ENCODE assay signal across 7 mouse cellular contexts in the genomic region with DNA sequence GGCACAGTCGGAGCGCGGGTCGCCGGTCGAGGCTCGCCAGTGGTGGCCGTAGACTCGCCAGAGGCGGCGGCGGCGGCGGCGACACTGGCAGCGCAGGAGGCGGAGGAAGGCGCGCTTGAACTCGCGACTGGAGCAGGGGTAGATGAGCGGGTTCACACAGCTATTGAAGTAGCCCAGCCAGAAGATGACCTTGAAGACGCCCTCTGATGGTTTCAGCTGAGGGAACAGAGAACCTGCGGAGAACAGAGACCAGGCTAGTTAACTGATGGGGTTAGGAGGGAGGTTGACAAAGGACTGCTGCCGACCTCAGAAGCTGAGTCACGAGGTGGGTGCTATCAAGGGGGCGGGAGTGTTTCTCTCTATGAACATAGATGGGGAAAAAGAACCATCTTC. TPM values are rescaled to one million over a fixed set of nuclear protein-coding genes. Genes with fewer than 3 reads are reported as not detected.
DNase-seq lines count a peak whose midpoint lies in the region; ATAC-seq and TF ChIP-seq lines count a peak whose summit lies in the region.

No protein-coding gene starts in this region.

- peak overlapping the region; percentile 77 for H3K4me2 ChIP-seq in neural tube, embryonic 11.5 days (ENCODE audit: low read depth)
- H3K4me2 ChIP-seq in forebrain, postnatal 0 days (ENCODE audit: low read depth) = peak overlapping the region; percentile 75
- peak overlapping the region; percentile 74 for H3K4me2 ChIP-seq in liver, embryonic 11.5 days
- H3K4me2 ChIP-seq in stomach, postnatal 0 days (replicated peaks; ENCODE audit: low read depth) = peak overlapping the region; percentile 90

- no peaks in the 10 kb centered on the region for H3K9me3 ChIP-seq in neural tube, embryonic 11.5 days (ENCODE audit: control insufficient read depth, low read length)
- H3K9me3 ChIP-seq in forebrain, postnatal 0 days (ENCODE audit: low read length) = no peaks in the 10 kb centered on the region
- H3K9me3 ChIP-seq in liver, embryonic 11.5 days (ENCODE audit: control insufficient read depth, low read length) = no peaks in the 10 kb centered on the region
- no peaks in the 10 kb centered on the region for H3K9me3 ChIP-seq in stomach, postnatal 0 days (ENCODE audit: control insufficient read depth, low read length)

- peak overlapping the region; percentile 38 for H3K4me3 ChIP-seq in neural tube, embryonic 11.5 days (ENCODE audit: low read depth, low read length)
- H3K4me3 ChIP-seq in forebrain, postnatal 0 days (ENCODE audit: low read depth, low read length) = peak overlapping the region; percentile 40
- H3K4me3 ChIP-seq in liver, embryonic 11.5 days (ENCODE audit: low read depth, low read length) = peak overlapping the region; percentile 45
- H3K4me3 ChIP-seq in stomach, postnatal 0 days (ENCODE audit: low read depth, low read length) = peak overlapping the region; percentile 47

- peak; percentile 9; the same call in 1 of the 2 replicates for ATAC-seq in neural tube, embryonic 11.5 days (ENCODE audit: insufficient read depth, low FRiP score, low TSS enrichment)
- peak; percentile 1; the same call in 1 of the 2 replicates for ATAC-seq in forebrain, postnatal 0 days
- no peak for ATAC-seq in liver, embryonic 11.5 days (replicated peaks; ENCODE audit: low FRiP score)
- no peak for ATAC-seq in stomach, postnatal 0 days (ENCODE audit: low FRiP score, low TSS enrichment)

- no peaks in the 10 kb centered on the region for H3K36me3 ChIP-seq in neural tube, embryonic 11.5 days (ENCODE audit: control insufficient read depth, insufficient read depth, low read length)
- H3K36me3 ChIP-seq in forebrain, postnatal 0 days (ENCODE audit: insufficient read depth) = no peaks in the 10 kb centered on the region
- no peaks in the 10 kb centered on the region for H3K36me3 ChIP-seq in liver, embryonic 11.5 days (ENCODE audit: control insufficient read depth, insufficient read depth, low read length)
- no peaks in the 10 kb centered on the region for H3K36me3 ChIP-seq in stomach, postnatal 0 days (ENCODE audit: control insufficient read depth, insufficient read depth, low read length)

- 5% methylated on average over 27 of the region's 27 CpGs for WGBS in neural tube, embryonic 11.5 days
- WGBS in forebrain, postnatal 0 days = 2% methylated on average over 27 of the region's 27 CpGs
- WGBS in liver, embryonic 11.5 days = 3% methylated on average over 27 of the region's 27 CpGs
- WGBS in stomach, postnatal 0 days = 7% methylated on average over 27 of the region's 27 CpGs

- no peak for TF ChIP-seq CTCF in forebrain, postnatal 0 days (IDR thresholded peaks at IDR 0.05; ENCODE audit: low read depth)
- TF ChIP-seq CTCF in stomach, postnatal 0 days (IDR thresholded peaks at IDR 0.05; ENCODE audit: low read depth) = no peak

- H3K27me3 ChIP-seq in neural tube, embryonic 11.5 days (ENCODE audit: control insufficient read depth, insufficient read depth, low read length) = peaks cover 25% of the 10 kb centered on the region
- peaks cover 22% of the 10 kb centered on the region for H3K27me3 ChIP-seq in forebrain, postnatal 0 days (ENCODE audit: insufficient read depth, low read length)
- peaks cover 49% of the 10 kb centered on the region for H3K27me3 ChIP-seq in liver, embryonic 11.5 days (replicated peaks; ENCODE audit: control insufficient read depth, insufficient read depth, low read length)
- peaks cover 3% of the 10 kb centered on the region; the same call in 1 of the 2 replicates for H3K27me3 ChIP-seq in stomach, postnatal 0 days (ENCODE audit: control insufficient read depth, insufficient read depth, low read length)

- DNase-seq in neural tube, embryonic 11.5 days (ENCODE audit: low spot score) = no peak
- DNase-seq in neural tube, embryonic 10.5 days (ENCODE audit: extremely low spot score, low spot score) = no peak
- no peak for DNase-seq in forebrain, postnatal 0 days
- no peak for DNase-seq in liver, embryonic 11.5 days (ENCODE audit: low spot score)
- DNase-seq in stomach, postnatal 0 days (ENCODE audit: low spot score) = no peak
- DNase-seq in ovary, postnatal 36 days (ENCODE audit: low spot score) = no peak
- no peak for DNase-seq in left cerebral cortex, postnatal 14 days (ENCODE audit: low spot score in 2 of 2)

- peak overlapping the region; percentile 43 for H3K9ac ChIP-seq in neural tube, embryonic 11.5 days (ENCODE audit: low read length)
- H3K9ac ChIP-seq in forebrain, postnatal 0 days = peak overlapping the region; percentile 40
- no peak overlapping the region for H3K9ac ChIP-seq in liver, embryonic 11.5 days (ENCODE audit: low read depth, low read length)
- H3K9ac ChIP-seq in stomach, postnatal 0 days (ENCODE audit: low read length) = peak overlapping the region; percentile 53

- TF ChIP-seq EP300 in stomach, postnatal 0 days (optimal IDR thresholded peaks at IDR 0.05) = no peak

- no peak overlapping the region for H3K27ac ChIP-seq in neural tube, embryonic 11.5 days (ENCODE audit: low read depth, low read length)
- H3K27ac ChIP-seq in forebrain, postnatal 0 days (ENCODE audit: low read depth, low read length) = no peak overlapping the region
- no peak overlapping the region for H3K27ac ChIP-seq in liver, embryonic 11.5 days (ENCODE audit: low read depth, low read length)
- no peak overlapping the region for H3K27ac ChIP-seq in stomach, postnatal 0 days (replicated peaks)

- intact Hi-C loops in left cerebral cortex, postnatal 14 days (cut with DNase I) = loop anchor here (5.0 kb wide), 2 partner anchors 226 to 266 kb away; no protein-coding TSS in a partner anchor

- peaks cover 4% of the 10 kb centered on the region for H3K4me1 ChIP-seq in neural tube, embryonic 11.5 days (ENCODE audit: control insufficient read depth, insufficient read depth, low read length)
- H3K4me1 ChIP-seq in forebrain, postnatal 0 days (ENCODE audit: insufficient read depth) = peaks cover 7% of the 10 kb centered on the region; the same call in 1 of the 2 replicates
- H3K4me1 ChIP-seq in liver, embryonic 11.5 days (replicated peaks; ENCODE audit: control insufficient read depth, insufficient read depth, low read length) = no peaks in the 10 kb centered on the region; the same call in 1 of the 2 replicates
- H3K4me1 ChIP-seq in stomach, postnatal 0 days (replicated peaks; ENCODE audit: control insufficient read depth, insufficient read depth) = no peaks in the 10 kb centered on the region; the same call in 1 of the 2 replicates

RNA-seq across cellular contexts. Expression of a gene that starts 15.8 kb away (rescaled TPM):
- polyA plus RNA-seq in neural tube, embryonic 11.5 days (2014; fragmentation: Nextera tagmentation; extraction: Ambion mirVana) = 0.32 and 0.36 TPM in 2 replicates
- total RNA-seq in forebrain, postnatal 0 days (2014; rRNA removed) = 0.10 and 0.38 TPM in 2 replicates
- polyA plus RNA-seq in forebrain, postnatal 0 days (2015; fragmentation: Nextera tagmentation; extraction: Ambion mirVana) = 0.26 and 0.67 TPM in 2 replicates
- polyA plus RNA-seq in liver, embryonic 11.5 days (2014; fragmentation: Nextera tagmentation; extraction: Ambion mirVana) = 1.1 and 1.5 TPM in 2 replicates
- polyA plus RNA-seq in stomach, postnatal 0 days (2015; fragmentation: Nextera tagmentation; extraction: Ambion mirVana) = 0.33 and 0.44 TPM in 2 replicates
- 10 to 100 TPM; 43.4 to 46.9 TPM for total RNA-seq in left cerebral cortex, postnatal 14 days (2021)

RNA-seq across cellular contexts. Expression of a gene that starts 55.0 kb away (rescaled TPM):
- polyA plus RNA-seq in neural tube, embryonic 11.5 days (2014; fragmentation: Nextera tagmentation; extraction: Ambion mirVana) = 29.7 and 32.7 TPM in 2 replicates
- 61.0 and 67.9 TPM in 2 replicates for total RNA-seq in forebrain, postnatal 0 days (2014; rRNA removed)
- polyA plus RNA-seq in forebrain, postnatal 0 days (2015; fragmentation: Nextera tagmentation; extraction: Ambion mirVana) = 47.2 and 55.4 TPM in 2 replicates
- 36.3 and 44.9 TPM in 2 replicates for polyA plus RNA-seq in liver, embryonic 11.5 days (2014; fragmentation: Nextera tagmentation; extraction: Ambion mirVana)
- polyA plus RNA-seq in stomach, postnatal 0 days (2015; fragmentation: Nextera tagmentation; extraction: Ambion mirVana) = 19.1 and 21.4 TPM in 2 replicates
- 10 to 100 TPM; 65.4 to 68.9 TPM for total RNA-seq in left cerebral cortex, postnatal 14 days (2021)

Comparison
In these comparisons a context has a peak if more than half of its experiments do, and no peak if none do; other contexts are left out.
1. ATAC-seq: peak in neural tube, embryonic 11.5 days (single experiment) and forebrain, postnatal 0 days (single experiment); none in liver, embryonic 11.5 days (single experiment) and stomach, postnatal 0 days (single experiment).
2. Peak in every context shown above with its lines, with median percentiles within 50 percentile points of each other: H3K4me2 ChIP-seq and H3K4me3 ChIP-seq.